Mouse (Mus musculus) gastrocnemius, postnatal 25 days (tissue): Measurements from ENCODE around the gene Cabin1. TPM values are rescaled to one million over a fixed set of nuclear protein-coding genes. Genes with fewer than 3 reads are reported as not detected.
A peak's percentile ranks its signal among the peaks of the same experiment; 100 is the strongest.

Experiments
- DNase-seq: peaks from one replicate; pipeline ENCODE4 v3.0.0; 2022
- long read RNA-seq, 2 experiments: library from polyadenylated mRNA; stranded (forward); transcript quantifications; one replicate each; pipeline ENCODE4 v2.0.0; 2021
- total RNA-seq, 2 experiments: library from RNA; stranded (reverse); gene quantifications; 1 replicate in 1 of 2; 2 replicates in 1 of 2; pipeline ENCODE4 v1.2.3; 2021

The Cabin1 gene
- total RNA-seq: 1 to 10 TPM; 8.3 to 8.8 TPM
- long read RNA-seq, experiment 1, full-length matches to known transcripts: 1 of 21 reads
- long read RNA-seq, experiment 1, partial matches to known transcripts: 2 of 21 reads
- long read RNA-seq, experiment 1, other reads (novel, unspliced or antisense): 18 of 21 reads
- long read RNA-seq, experiment 2, partial matches to known transcripts: 6 of 15 reads
- long read RNA-seq, experiment 2, other reads (novel, unspliced or antisense): 9 of 15 reads

DNA sequence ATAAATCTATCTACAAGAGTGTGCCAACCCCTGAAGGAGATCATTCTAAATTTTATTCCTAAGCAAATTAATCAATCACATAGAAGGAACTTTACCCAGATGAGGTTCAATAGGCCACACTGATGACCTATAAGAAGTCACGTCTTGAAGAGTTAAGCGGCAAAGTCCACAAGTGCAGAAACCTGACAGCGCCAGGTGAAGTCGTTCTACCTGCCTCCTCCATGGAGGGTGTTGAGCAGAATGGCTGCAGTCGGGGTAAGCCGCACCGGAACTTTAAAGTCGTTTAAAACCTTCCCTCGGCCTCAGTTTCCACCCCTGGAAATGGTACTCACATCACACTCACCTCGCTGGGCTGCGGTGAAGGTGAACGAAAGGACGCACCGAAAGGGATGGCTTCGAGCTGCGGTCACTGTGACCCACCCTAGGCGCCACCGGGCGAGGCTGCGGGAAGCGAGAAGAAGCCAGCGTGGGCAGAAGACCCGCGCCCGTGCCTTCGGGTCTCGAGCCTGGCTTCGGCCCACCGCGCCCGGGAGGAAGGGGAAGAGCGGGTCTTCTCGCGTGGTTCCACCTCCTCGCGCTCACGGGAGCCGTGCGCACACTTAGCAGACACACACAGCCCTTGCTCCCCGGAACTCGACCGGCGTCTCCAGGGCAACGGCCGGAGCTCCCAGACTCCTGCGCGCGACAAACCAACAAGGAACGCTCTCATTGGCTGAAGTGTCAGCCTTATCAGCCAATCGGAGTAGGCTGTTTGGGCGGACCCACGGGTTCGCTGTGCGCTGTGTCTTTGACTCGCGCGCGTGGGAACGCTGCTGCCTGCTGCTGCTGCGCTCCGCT lies at the start of gene Cabin1:
Gene Cabin1 (minus strand): TSS at position 660 of the 837 bp plus-strand sequence.
- peak; percentile 95 for DNase-seq

DNA sequence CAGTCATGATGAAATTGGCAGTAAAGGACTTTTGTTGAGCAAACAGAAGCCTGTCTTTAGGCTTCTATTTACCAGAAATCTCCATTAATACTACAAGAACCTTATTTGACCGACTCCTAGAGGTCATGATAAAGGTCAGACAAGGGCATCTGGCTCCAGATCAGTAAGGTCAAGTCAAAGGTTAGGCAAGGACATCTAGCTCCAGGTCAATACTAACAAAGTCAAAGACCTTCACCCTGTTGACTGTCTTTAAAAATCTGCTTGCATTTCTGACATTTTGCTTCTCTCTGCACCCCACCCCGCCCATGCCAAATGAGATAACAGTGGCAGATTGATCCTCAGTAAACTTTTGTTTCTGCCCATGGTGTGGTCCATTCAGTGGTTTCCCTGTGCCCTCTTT lies 40.1 kb upstream of the Cabin1 start:
- no peak for DNase-seq

DNA sequence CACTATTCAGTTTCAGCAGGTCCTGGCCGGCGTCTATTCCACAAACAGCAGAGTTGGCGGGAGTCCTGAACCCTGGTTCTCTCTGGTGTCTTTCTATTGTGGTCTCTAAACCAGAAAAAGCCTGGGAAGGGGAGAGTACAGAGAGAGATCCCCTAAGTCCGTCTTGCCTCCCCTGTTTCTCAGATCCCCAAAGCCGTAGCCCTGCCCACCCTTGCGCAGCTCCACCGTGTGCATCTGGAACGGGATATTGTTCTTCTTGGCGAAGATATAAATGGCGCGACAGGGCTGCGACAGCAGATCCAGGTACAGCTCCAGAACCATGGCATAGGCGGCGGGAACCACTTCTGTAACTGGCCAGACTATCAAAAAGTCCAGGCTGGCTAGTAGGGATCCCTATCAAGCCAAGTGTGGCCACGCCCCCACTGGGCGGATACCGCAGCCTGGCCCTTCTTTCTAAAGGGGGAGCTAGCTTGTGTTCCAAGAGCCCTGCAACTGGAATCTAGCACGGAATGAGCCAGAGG lies 34.1 kb upstream of the Cabin1 start, which contains the start of gene Gstt1:
Gene Gstt1 (minus strand): TSS at position 409 of the 521 bp plus-strand sequence.
- DNase-seq: peak; percentile 64

GRCm38 (mm10) chr10:75797619-75798175 lies 33.6 kb upstream of the Cabin1 start:
- DNase-seq: peak; percentile 68

DNA sequence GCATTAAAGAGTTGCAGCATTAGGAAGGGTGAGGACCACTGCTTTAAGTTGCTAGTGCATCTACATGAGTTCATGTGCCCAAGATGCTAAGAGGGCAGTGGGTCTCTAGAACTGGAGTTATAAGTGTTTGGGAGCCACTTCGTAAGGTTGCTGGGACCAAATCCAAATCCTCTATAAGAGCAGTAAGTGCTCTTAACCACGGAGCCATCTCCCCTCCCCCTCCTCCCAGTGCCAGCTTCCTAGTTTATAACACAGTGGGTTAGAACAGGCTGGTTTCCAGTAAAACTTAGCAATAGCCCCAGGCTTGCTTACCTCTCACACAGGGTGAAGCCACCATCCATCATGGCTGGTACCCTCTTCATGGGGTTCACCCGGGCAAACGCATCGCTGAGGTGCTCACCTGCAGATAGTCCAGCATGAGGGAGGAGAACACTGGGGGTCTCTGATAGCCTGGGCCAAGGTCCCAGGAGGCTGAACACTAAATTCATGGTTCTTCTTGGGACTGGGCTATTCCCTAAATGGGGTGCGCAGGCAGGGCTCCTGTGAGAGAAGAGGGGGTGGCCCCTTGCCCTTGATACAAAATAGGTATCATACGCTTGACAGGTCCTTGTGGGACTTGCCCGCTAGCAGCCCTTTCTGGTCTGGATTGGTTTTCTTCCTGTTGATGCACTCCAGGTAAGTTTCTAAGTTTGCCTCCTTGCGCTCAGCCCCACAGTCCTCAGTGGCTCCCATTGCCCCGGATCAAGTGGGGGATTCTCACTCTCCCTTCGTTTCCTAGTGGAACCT lies 32.8 kb upstream of the Cabin1 start:
- DNase-seq: no peak

DNA sequence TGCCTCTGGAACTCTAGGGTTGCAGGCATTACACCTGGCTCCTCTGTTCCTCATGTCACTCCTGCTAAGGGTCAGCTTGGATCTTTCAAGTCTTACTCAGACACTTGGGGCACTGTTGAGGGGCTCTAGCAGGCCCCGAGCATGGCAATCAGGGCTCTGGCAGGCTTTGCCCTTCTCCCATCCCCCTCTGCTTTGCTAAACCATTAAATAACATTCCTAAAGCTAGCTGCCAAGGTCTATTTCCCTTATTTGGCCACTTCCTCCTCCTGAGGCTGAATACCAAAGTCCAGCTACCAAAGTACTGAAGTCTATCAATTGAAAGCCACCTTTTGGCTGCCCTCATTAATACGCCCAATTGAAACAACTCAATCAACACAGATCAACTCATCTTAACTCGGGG lies 30.7 kb upstream of the Cabin1 start:
- DNase-seq: no peak

- no peak for DNase-seq
Observed at GRCm38 (mm10) chr10:75790773-75791172, 26.6 kb upstream of the Cabin1 start.

GRCm38 (mm10) chr10:75789841-75790240 lies 25.7 kb upstream of the Cabin1 start:
- no peak for DNase-seq

DNA sequence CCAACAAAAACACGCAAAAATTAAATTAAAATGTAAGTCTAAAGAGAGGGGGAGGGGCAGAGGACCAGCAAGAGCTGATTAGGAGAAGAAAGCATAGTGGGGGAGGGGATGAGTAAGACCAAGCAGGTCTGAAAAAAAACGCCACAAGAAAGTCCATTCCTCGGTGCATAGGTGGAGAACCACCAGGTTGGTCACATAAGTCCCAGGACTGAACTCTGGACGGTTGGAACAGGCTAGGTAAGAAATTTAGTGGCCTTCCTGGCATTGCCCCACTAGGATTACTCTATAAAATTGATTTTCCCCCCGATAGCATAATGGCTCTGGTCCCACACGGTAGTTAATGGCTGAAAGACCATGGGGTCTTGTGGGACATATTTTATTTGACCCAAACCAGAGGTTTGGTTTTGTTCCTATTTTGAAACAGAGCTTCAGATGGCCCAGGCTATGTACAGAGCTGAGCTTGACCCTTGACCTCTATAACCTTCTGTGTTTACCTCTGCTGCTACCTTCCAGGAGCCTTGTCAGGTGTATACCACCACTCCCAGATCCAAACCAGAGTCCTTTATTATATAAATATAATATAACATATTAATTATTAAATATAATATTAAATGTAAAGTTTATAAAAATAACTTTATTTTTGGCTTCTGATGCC lies 25.1 kb upstream of the Cabin1 start:
- no peak for DNase-seq

GRCm38 (mm10) chr10:75788277-75788676 lies 24.1 kb upstream of the Cabin1 start:
- DNase-seq: no peak

GRCm38 (mm10) chr10:75785442-75785841 lies 21.3 kb upstream of the Cabin1 start:
- DNase-seq: no peak

- DNase-seq: peak; percentile 74
Observed at GRCm38 (mm10) chr10:75780769-75781578, 16.8 kb upstream of the Cabin1 start, which contains the start of the genes Gm20441 and Gstt3. Gm20441 (minus strand) TSS chr10:75780954. Gstt3 (minus strand) TSS chr10:75781414.

DNA sequence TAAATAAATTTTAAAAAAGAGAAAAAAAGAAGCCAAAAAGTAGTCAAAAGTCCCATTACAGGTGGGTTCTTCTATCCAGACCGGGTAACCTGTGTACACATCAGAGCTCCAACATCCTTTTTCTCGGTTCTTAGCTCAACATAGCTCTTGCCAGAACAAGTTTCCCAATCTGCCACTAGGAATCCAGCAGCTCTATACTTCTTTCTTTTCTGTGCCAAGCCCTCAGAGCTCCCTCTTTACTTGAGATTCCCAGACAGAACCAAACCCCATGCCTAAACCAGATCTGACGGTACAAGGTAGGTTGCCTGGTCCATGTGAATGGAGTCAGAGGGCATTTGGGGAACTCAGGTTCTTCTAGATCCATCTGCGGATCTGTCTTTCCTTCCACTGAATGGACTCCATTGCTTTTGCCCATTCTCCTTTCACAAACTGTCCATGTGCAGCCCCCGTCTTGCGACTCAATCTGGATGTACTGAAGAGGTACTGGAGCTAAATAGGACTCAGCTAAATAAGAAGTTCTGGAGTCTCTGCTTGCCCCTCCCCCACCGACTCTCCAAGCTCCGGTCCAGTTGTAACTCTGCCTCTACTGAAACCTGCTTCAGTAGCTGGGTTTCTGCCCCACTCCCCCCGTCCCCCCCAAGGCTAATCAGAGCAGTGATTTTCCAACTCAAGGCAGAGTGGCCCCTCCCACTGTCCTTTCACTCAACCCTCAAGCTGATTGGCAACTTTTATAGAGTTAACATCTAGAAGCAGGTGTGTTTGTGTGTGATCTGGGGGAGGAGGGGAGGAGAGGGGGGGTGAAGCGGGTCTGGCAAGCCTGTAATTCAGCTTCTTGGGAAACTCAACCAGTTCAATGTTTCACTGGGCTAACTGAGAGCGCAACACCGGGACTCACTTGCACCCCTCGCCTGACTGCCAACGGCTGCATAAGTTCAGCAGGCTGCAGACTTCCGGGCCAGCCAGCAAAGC lies 15.3 kb upstream of the Cabin1 start:
- no peak for DNase-seq

DNA sequence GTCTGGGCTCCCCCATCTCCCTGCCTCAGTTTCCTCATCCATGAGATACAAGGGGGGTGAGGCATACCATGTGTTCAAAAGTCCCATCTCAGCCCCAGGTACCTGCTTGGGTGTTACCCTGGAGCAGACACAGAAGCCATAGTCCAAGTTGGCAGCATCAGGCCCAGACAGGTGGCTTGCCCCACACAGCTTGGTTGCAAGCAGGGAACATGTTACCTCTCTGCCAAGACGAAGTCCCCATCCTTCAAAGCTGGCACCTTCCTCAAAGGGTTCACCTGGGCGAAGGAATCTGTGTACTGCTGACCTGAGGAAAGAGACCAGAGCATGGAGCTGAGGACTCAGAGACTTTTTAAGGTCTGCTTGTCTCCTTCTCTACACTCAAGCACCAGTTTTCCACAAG lies 13.7 kb upstream of the Cabin1 start:
- no peak for DNase-seq

GRCm38 (mm10) chr10:75776562-75776961 lies 12.4 kb upstream of the Cabin1 start:
- DNase-seq: no peak

GRCm38 (mm10) chr10:75774587-75774986 lies 10.4 kb upstream of the Cabin1 start:
- DNase-seq: no peak

- DNase-seq: no peak
Observed at GRCm38 (mm10) chr10:75774102-75774501, 10.0 kb upstream of the Cabin1 start.

GRCm38 (mm10) chr10:75772795-75773664 lies 8.9 kb upstream of the Cabin1 start, which contains the start of gene Ddt:
Ddt (minus strand) TSS chr10:75773414.
- peak; percentile 88 for DNase-seq
